Mouse (Mus musculus): ENCODE data around the gene Ip6k3. TPM values are rescaled to one million over a fixed set of nuclear protein-coding genes. Genes with fewer than 3 reads are reported as not detected.

Ip6k3 gene
- 0.16 and 0.20 TPM in 2 replicates for polyA plus RNA-seq (2015; fragmentation: Nextera tagmentation; extraction: Ambion mirVana)

- Histone ChIP-seq H3K4me3 (no peak within 1 kb of the TSS), H3K9ac (no peak within 1 kb of the TSS), H3K9me3 (no peaks in the 10 kb centered on the region), H3K4me2 (no peak within 1 kb of the TSS), H3K27ac (replicated peaks) (no peak within 1 kb of the TSS), H3K27me3 (replicated peaks) (peaks cover 21% of the 10 kb centered on the region), H3K4me1 (peaks cover 9% of the 10 kb centered on the region), H3K36me3 (no peaks in the 10 kb centered on the region)
- ATAC-seq (ENCODE audit: extremely low read depth, insufficient number of reproducible peaks, low FRiP score, low TSS enrichment) = no peak
- 29% methylated on average over 4 of the region's 4 CpGs for WGBS
Observed at GRCm38 (mm10) chr17:27167545-27167944, at the start of gene Ip6k3. TSS of gene Ip6k3 (minus strand) at chr17:27167795.

- Histone ChIP-seq H3K4me1 (peaks cover 5% of the 10 kb centered on the region; the same call in 1 of the 2 replicates), H3K27ac (replicated peaks) (no peak overlapping the region), H3K9me3 (peaks cover 12% of the 10 kb centered on the region; the same call in 1 of the 2 replicates), H3K9ac (no peak overlapping the region), H3K4me3 (no peak overlapping the region), H3K4me2 (peak overlapping the region; percentile 55), H3K27me3 (replicated peaks) (peaks cover 53% of the 10 kb centered on the region), H3K36me3 (no peaks in the 10 kb centered on the region)
- ATAC-seq (ENCODE audit: extremely low read depth, insufficient number of reproducible peaks, low FRiP score, low TSS enrichment) = 0 out of 2 replicates have a peak, but pooled peaks have one; percentile 40
- WGBS = 10% methylated on average over 11 of the region's 11 CpGs
Observed at GRCm38 (mm10) chr17:27212768-27213525, 45.4 kb upstream of the Ip6k3 start.

DNA sequence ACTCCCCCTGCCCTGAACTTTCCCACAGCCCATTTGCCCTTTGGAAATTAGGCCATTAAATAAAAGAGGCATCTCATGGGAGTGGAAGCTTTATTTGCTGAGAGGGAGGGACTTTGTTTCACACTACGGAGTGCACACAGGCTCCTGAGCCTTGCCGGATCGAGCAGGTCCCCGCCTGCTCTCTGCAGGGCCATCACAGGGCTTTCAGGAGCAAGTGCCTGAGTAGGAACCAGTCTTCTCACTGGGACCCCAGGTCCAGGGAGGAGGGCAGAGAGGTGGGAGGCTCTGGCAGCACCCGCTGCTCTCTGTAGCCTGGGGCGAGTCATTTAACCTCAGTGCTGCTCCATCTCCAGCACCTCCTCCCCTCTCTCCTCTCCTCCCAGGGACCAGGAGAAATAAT lies 44.4 kb upstream of the Ip6k3 start:
- 43% methylated on average over 6 of the region's 6 CpGs for WGBS
- ATAC-seq (ENCODE audit: extremely low read depth, insufficient number of reproducible peaks, low FRiP score, low TSS enrichment) = no peak
- H3K9me3 ChIP-seq = peaks cover 12% of the 10 kb centered on the region; the same call in 1 of the 2 replicates
- peaks cover 5% of the 10 kb centered on the region; the same call in 1 of the 2 replicates for H3K4me1 ChIP-seq
- no peaks in the 10 kb centered on the region for H3K36me3 ChIP-seq
- H3K9ac ChIP-seq = no peak overlapping the region
- peaks cover 44% of the 10 kb centered on the region for H3K27me3 ChIP-seq (replicated peaks)
- no peak overlapping the region for H3K4me3 ChIP-seq
- H3K27ac ChIP-seq (replicated peaks) = no peak overlapping the region
- H3K4me2 ChIP-seq = no peak overlapping the region

- Histone ChIP-seq H3K27me3 (replicated peaks) (peaks cover 29% of the 10 kb centered on the region), H3K4me2 (no peak overlapping the region), H3K4me1 (peaks cover 17% of the 10 kb centered on the region), H3K27ac (replicated peaks) (no peak overlapping the region), H3K9ac (no peak overlapping the region), H3K9me3 (peaks cover 4% of the 10 kb centered on the region; the same call in 1 of the 2 replicates), H3K4me3 (no peak overlapping the region), H3K36me3 (peaks cover 5% of the 10 kb centered on the region)
- ATAC-seq (ENCODE audit: extremely low read depth, insufficient number of reproducible peaks, low FRiP score, low TSS enrichment) = no peak
- 55% methylated on average over 11 of the region's 11 CpGs for WGBS
Observed at GRCm38 (mm10) chr17:27207113-27207707, 39.6 kb upstream of the Ip6k3 start.

DNA sequence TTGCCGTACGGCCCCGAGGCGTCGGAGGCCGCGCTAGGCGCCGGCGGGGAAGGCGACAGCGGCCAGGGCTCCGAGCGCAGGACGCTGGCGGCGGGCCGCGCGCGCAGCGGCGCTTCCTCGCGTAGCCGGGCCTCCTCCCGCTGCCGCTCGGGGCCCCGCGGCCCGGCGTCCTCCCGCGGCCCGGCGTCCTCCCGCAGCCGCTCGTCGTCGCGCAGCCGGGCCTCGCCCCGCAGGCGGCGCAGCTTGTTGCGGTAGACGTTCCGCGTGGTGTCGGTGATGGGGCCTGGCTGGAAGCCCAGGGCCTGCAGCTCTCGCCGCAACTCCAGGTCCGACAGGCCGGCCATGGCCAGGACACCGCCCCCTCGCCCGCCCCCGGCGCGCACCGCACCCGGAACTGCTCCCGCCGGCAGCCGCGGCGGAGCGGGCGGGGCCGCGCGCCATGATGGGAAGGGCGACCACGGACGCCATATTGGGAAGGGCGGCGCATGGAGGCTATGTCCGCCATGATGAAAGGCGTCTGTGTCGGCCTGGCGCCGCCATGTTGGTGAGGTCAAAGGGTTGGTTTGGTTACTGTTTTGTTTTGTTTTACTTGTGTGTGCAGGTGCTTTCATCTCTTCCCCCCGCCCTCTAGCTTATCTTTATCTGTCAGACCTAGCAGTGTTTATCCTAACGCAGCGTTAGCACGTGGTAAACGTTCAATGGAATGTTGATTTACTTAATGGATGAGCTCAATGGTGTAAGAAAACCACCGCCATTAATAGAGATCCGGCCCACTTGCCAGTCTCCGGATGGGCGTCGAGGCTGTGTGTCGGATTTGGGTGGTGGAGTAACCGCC lies 36.7 kb upstream of the Ip6k3 start, which contains the start of gene Lemd2:
Gene Lemd2, minus strand, starts transcription at position 395 of the 835 bp plus-strand sequence.
- WGBS = 3% methylated on average over 92 of the region's 97 CpGs
- peak within 1 kb of the TSS; percentile 87 for H3K4me3 ChIP-seq
- ATAC-seq (ENCODE audit: extremely low read depth, insufficient number of reproducible peaks, low FRiP score, low TSS enrichment) = peak; percentile 92

GRCm38 (mm10) chr17:27203358-27204074 lies 35.9 kb upstream of the Ip6k3 start:
- peak; percentile 5; the same call in 1 of the 2 replicates for ATAC-seq (ENCODE audit: extremely low read depth, insufficient number of reproducible peaks, low FRiP score, low TSS enrichment)
- Histone ChIP-seq H3K4me1 (peaks cover 27% of the 10 kb centered on the region), H3K4me2 (peak overlapping the region; percentile 76), H3K27ac (replicated peaks) (peak overlapping the region; percentile 93), H3K4me3 (peak overlapping the region; percentile 87), H3K27me3 (replicated peaks) (0 out of 2 replicates have a peak, but pooled peaks cover 8% of the 10 kb centered on the region), H3K36me3 (peaks cover 42% of the 10 kb centered on the region), H3K9me3 (peaks cover 4% of the 10 kb centered on the region; the same call in 1 of the 2 replicates), H3K9ac (peak overlapping the region; percentile 98)
- WGBS = under 1% methylated on average over 73 of the region's 74 CpGs

More for the DNA sequence above, 36.7 kb upstream of the Ip6k3 start, which contains the start of gene Lemd2:
- Histone ChIP-seq H3K9ac (peak within 1 kb of the TSS; percentile 98), H3K4me1 (peaks cover 27% of the 10 kb centered on the region), H3K36me3 (peaks cover 34% of the 10 kb centered on the region), H3K27me3 (replicated peaks) (peaks cover 8% of the 10 kb centered on the region; the same call in 1 of the 2 replicates), H3K27ac (replicated peaks) (peak within 1 kb of the TSS; percentile 93), H3K4me2 (peak within 1 kb of the TSS; percentile 76), H3K9me3 (peaks cover 4% of the 10 kb centered on the region; the same call in 1 of the 2 replicates)

DNA sequence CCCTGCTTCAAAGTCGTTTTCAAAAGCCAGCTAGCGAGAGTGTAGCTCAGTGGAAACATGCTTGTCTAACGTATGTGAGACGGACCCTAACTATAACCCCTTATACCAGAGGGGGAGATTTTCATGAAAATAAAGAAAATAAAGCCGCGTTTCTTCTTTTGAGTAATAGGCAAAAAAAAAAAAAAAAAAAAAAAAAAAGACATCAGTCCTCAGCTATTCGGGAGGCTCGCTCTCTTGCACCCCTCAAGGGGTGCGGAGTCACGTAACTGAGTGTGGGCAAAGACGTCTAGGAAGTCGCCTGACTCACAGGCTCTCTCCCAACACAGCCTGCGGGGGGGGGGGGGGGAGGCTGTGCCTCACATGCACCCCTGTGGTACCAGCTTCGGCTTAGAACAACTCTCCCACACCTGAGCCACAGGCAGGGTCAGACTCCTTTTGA lies 35.3 kb upstream of the Ip6k3 start:
- H3K4me3 ChIP-seq = peak overlapping the region; percentile 87
- H3K36me3 ChIP-seq = peaks cover 47% of the 10 kb centered on the region
- H3K9ac ChIP-seq = peak overlapping the region; percentile 98
- no peak for ATAC-seq (ENCODE audit: extremely low read depth, insufficient number of reproducible peaks, low FRiP score, low TSS enrichment)
- H3K27me3 ChIP-seq (replicated peaks) = 0 out of 2 replicates have a peak, but pooled peaks cover 8% of the 10 kb centered on the region
- peaks cover 27% of the 10 kb centered on the region for H3K4me1 ChIP-seq
- H3K27ac ChIP-seq (replicated peaks) = peak overlapping the region; percentile 93
- 47% methylated on average over 14 of the region's 14 CpGs for WGBS
- peak overlapping the region; percentile 76 for H3K4me2 ChIP-seq
- peaks cover 4% of the 10 kb centered on the region; the same call in 1 of the 2 replicates for H3K9me3 ChIP-seq

DNA sequence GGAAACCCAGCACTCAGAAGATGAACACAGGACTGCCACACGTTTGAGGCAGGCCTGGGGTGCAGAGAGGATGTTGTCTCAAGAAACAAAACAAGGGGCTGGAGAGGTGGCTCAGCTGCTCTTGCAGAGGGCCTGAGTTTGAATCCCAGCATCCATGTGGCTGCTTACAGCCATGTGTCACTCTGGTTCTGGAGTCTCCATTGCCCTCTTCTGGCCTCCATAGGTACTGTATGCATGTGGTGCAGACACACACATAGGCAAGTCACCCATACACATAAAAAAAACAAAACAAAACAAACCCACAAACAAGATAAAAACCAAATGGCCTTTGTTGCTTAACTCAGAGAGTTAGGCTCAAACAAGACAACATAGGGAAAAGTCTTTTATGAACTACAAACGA lies 34.4 kb upstream of the Ip6k3 start:
- H3K36me3 ChIP-seq = peaks cover 57% of the 10 kb centered on the region
- ATAC-seq (ENCODE audit: extremely low read depth, insufficient number of reproducible peaks, low FRiP score, low TSS enrichment) = no peak
- WGBS = 90% methylated on average over 2 of the region's 2 CpGs
- no peak overlapping the region for H3K4me2 ChIP-seq
- 0 out of 2 replicates have a peak, but pooled peaks cover 8% of the 10 kb centered on the region for H3K27me3 ChIP-seq (replicated peaks)
- H3K4me3 ChIP-seq = no peak overlapping the region
- H3K27ac ChIP-seq (replicated peaks) = no peak overlapping the region
- H3K9ac ChIP-seq = no peak overlapping the region
- H3K9me3 ChIP-seq = peaks cover 4% of the 10 kb centered on the region; the same call in 1 of the 2 replicates
- H3K4me1 ChIP-seq = peaks cover 27% of the 10 kb centered on the region

- H3K27ac ChIP-seq (replicated peaks) = no peak overlapping the region
- no peak overlapping the region for H3K4me2 ChIP-seq
- WGBS = 87% methylated on average over 11 of the region's 11 CpGs
- peaks cover 27% of the 10 kb centered on the region for H3K4me1 ChIP-seq
- H3K27me3 ChIP-seq (replicated peaks) = 0 out of 2 replicates have a peak, but pooled peaks cover 6% of the 10 kb centered on the region
- no peak overlapping the region for H3K4me3 ChIP-seq
- peaks cover 69% of the 10 kb centered on the region for H3K36me3 ChIP-seq
- ATAC-seq (ENCODE audit: extremely low read depth, insufficient number of reproducible peaks, low FRiP score, low TSS enrichment) = no peak
- H3K9ac ChIP-seq = 0 out of 2 replicates have a peak overlapping the region, but pooled peaks have one; percentile 28
- H3K9me3 ChIP-seq = peaks cover 4% of the 10 kb centered on the region; the same call in 1 of the 2 replicates
Observed at GRCm38 (mm10) chr17:27200801-27201200, 33.2 kb upstream of the Ip6k3 start.

- H3K4me3 ChIP-seq = no peak overlapping the region
- H3K4me2 ChIP-seq = no peak overlapping the region
- peaks cover 78% of the 10 kb centered on the region for H3K36me3 ChIP-seq
- no peaks in the 10 kb centered on the region for H3K27me3 ChIP-seq (replicated peaks)
- no peak for ATAC-seq (ENCODE audit: extremely low read depth, insufficient number of reproducible peaks, low FRiP score, low TSS enrichment)
- H3K27ac ChIP-seq (replicated peaks) = no peak overlapping the region
- H3K4me1 ChIP-seq = peaks cover 29% of the 10 kb centered on the region
- 36% methylated on average over 7 of the region's 7 CpGs for WGBS
- peaks cover 4% of the 10 kb centered on the region; the same call in 1 of the 2 replicates for H3K9me3 ChIP-seq
- H3K9ac ChIP-seq = peak overlapping the region; percentile 28; the same call in 1 of the 2 replicates
Observed at GRCm38 (mm10) chr17:27199864-27200263, 32.3 kb upstream of the Ip6k3 start.
